Mouse (Mus musculus): ENCODE measurements at regions not wholly inside any gene's neighbourhood (a gene's known extent, or its start where the extent isn't known, plus 50 kb on each side); places are given as distances from the start of the nearest gene placed in this dataset.
"Not testable (repeated sequence)": the region's sequence is repeated elsewhere in the genome, so short reads cannot be mapped to it uniquely, and the experiment has no call there.

DNA sequence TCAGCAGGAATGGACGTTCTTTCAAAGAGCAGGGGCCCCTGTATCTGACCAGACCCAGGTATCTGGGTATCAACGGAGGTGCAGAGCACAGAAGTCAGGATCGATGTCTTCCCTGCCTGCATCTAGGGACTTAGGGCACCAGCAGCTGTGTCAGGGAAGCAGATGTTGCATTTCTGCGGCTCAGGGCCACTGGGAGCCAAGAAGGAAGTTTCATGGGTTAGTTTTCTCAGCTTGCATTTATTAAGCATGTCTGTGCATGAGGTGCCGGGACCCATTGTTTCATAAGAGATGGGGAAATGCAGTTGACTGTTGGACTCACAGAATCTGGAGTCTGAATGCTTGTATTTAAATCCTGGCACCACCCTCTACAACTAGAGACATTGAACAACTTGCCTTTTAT, 71.3 kb upstream of the Spon1 start:
- no peak for DNase-seq (ENCODE audit: low read depth)

DNA sequence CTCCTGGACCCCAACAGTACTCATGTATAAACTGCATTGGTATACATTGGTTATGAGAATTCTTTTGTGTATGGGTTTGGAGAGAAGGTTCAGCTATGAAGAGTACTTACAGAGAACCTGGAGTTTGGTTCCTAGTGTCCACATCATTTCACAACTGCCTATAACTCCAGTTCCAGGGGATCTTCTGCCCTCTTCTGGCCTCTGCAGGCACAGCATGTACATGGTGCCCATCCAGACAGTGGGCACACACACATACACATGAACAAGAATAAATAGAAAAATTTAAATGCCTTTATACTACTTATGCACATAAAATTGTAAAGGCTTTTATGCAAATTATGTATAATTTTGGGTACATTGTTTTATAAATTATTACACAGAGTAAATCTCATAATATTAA, 59.9 kb upstream of the Spon1 start:
- DNase-seq (ENCODE audit: low read depth), result no peak

DNA sequence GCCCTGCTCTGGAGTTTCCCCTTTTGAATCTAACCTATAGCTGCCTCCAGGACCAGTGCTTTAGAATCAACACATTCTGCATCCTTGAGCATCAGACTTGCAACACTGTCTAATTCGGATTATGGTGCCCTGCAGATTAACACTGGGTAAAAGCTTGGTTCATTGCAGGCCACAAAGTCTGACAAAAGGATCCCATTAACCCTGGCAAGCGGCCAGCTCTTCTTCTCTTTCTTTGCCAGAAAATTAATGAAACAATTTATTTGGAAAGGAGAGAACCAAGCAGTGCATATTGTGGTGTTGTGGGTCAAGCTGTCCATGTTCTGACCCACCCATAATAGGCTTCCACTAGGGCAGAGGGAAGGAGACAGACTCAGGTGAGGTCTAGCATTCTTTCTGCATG, 58.2 kb upstream of the Spon1 start:
- no peak for DNase-seq (ENCODE audit: low read depth)

DNA sequence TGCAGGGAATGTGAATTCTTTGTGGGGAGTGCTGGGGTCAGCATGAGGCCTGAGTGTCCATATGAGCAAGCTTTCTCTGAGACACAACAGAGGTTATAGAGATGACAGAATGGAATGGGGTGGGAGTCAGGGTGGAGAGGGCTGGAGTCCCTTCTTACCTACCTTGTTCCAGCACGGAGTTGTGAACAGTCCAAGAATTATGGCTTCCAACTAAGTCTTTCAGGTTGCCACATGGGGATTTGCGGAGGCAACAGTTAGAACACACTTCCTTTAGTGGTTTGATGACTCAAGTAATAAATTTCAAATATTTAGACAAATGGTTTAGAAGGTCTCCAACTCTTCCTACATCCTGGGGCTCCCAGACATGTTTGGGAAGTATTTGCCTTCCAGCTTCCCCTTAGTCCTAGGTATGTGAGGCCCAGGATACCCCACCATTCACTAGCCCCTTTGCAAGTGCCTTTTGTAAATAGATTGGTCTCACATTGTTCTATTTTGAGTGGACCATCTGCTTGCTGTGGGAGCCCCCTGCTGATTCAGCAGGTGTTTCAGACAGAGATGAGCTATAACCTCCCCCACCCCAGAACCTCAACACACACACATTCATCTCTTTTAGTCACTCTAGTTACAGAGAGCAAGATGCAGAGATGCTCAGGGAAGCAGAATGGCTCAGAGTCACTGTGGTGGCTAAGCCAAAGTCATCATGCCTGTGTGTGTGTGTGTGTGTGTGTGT, 55.1 kb upstream of the Spon1 start:
- no peak for DNase-seq (ENCODE audit: low read depth)

DNA sequence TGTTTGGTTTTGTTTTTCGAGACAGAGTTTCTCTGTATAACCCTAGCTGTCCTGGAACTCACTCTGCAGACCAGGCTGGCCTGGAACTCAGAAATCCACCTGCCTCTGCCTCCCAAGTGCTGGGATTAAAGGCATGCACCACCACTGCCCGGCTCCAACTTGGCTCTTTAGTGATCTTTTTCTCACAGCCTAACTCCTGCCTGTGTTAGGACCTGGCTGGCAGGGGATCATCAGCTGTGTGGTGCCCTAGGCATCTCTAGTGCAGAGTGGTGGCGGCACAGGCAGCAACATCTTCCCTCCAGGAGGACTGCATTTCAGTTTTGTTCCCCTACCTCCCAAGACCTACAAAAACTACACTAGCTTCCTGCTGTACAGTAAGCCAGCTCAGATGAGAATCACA, 54.4 kb upstream of the Spon1 start:
- not testable (repeated sequence) for DNase-seq (ENCODE audit: low read depth)

Measured in c-Kit-positive CD71-negative TER-119-negative erythroid progenitor cells, embryonic 14.5 days (primary cell).